Mouse (Mus musculus) neutrophil, adult 5-6 weeks (primary cell): ENCODE measurements around the gene Pim2. TPM values are rescaled to one million over a fixed set of nuclear protein-coding genes. Genes with fewer than 3 reads are reported as not detected.
A peak's percentile ranks its signal among the peaks of the same experiment; 100 is the strongest.

ENCODE experiments used
- ATAC-seq: fragments of 151-379, 151-347 bp; 2 replicates; pipeline ENCODE4 v1.8.0; 2017; ENCODE audit warnings: mild to moderate bottlenecking, moderate TSS enrichment; ENCODE audit not compliant: insufficient number of reproducible peaks, poor library complexity, low FRiP score, severe bottlenecking; ENCODE audit errors: extremely low read depth
- total RNA-seq: library from RNA; stranded (forward); fragments of 200-1000 nt; gene quantifications from 2 replicates; pipeline ENCODE4 v1.2.3, GENCODE M21; 2017

Pim2 gene
- total RNA-seq = 9.3 and 9.5 TPM in 2 replicates

DNA sequence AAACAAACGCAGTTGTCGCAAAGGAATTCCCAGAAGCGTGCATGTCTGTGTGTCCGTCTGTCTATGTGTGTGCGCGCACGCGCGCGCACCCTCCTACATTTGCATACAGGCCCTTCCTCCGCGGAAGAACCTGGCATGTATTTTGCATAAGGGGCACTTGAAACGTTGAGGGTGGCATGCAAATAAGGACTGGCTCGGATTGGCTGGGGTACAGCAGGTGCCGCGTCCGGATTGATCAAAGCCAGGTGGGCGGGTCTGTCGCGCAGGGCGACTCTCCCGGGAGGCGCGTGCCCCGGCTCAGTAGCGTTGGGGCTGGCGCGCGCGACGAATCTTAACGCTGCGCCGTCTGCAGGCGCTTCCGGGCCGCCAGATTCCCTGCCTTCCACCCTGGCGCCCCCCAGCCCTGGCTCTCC is at the start of gene Pim2:
TSS of gene Pim2 (plus strand) at position 256 of the 413 bp plus-strand sequence.
- peak; percentile 91 for ATAC-seq

DNA sequence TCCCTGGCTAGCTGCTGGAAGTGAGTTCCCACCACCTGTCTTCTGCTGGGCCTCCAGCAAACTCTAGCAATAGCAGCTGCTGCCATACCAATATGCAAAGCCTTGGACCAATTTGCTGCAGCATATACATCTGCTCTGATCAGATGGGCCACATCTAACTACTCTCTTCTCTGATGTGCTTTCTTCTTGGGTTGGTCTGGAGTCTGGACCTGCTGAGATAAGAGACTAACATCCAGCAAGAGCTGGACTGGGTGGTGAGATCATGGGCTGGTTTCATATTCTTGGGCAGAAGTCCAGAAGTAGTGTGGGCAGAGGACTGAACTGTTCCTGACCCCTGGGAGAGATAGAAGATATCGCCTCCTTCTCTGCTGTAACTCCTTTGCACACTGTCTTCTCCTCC is 40.9 kb upstream of the Pim2 start:
- ATAC-seq = no peak

DNA sequence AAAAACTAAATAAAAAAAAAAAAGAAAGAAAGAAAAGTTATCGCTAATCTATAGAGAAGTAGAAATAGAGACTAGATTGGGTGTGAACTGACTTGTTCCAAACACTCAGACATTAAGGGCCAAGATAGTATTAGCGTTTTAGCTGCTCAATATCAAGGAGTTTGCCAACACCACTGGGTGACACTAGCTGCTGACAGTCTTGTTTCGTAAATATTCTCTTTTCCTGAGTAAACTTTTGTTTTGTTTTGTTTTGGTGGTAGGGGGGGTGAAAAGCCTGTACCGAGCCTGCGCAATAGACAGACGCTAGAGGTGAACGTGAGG is 37.3 kb upstream of the Pim2 start:
- ATAC-seq = no peak

DNA sequence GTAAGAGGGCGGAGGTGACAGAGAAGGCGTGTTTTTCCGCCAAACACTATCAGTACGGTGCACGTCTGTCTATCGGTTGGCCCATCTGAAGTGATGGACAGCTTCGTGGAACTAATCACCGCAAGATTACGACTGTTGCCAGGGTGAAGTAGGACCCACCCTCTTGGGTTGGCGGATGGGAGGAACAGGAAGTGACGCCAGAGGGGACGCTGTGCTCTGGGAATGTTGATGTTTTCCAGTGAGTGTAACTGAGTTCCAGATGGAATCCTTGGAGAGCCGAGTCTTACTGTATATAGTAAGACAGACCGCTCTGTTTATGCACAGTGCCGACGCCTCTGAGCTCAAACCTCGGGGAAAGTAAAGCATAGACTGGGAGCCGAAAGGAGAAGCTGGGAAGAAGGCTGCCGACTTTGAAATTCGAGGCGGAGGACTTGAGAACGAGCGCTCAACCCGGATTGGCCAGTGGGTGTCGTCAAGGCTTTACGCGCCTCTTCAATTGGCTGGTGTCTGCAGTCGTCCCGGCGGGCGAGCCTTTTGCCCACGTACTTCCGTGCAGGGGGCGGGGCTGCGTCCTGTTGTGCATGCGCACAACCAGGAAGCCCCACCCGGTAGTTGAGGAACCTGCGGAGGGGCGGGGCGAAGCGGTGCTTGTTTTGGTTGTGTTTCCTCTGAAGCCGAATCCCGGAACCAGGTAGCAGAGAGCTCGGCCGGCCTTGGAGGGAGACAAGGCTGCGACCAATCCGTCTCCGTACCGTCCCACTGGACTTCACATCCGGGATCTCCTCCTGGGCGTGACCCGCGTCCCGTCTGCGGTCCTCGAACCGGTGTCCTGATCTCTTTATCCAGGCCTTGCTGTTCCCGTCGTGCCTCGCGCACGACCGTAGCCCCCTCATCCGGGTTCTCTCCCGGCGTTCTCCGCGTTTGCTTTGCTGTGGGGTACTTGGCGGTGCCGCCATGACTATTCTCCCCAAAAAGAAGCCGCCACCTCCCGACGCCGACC is 36.6 kb upstream of the Pim2 start, which contains the start of gene Otud5:
TSS of gene Otud5 (plus strand) at position 202 of the 1,000 bp plus-strand sequence.
- peak; percentile 89 for ATAC-seq

DNA sequence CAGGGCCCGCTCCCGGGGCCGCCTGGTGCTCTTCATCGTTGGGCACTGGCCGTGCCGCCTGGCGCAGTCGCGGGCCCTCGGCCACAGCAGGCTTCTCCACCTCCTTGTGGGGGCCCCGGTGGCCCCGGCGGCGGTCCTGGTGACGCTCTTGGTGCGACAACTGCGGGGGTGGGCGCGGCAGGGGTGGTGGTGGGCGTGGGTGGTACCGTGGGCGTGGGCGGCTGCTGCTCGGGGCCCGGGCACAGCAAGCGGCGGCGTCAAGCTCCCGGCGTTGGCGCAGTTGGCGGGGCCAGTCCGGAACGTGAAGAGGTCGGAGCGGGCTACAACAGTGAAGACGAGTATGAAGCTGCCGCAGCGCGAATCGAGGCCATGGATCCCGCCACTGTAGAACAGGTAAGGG is 35.7 kb upstream of the Pim2 start:
- ATAC-seq = no peak

DNA sequence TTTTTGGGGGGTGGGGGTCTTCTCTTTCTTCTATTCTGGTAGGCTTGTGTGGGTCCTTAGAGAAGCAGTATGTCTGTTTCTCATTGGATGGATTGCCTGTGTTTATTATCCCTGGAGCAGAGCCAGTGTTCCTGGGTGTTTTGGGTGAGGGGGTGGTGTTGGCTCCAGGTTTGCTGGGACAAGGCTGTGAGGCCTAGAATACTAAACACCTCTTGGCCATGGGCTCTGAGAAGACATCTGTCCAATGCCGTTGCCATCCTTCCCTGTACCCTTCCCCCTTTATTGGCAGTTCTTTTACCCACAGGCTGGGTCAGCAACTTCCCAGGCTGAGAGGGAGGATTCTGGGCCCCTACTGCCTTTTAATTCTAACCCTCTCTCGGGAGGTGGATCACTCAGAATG is 30.2 kb upstream of the Pim2 start:
- ATAC-seq = no peak

DNA sequence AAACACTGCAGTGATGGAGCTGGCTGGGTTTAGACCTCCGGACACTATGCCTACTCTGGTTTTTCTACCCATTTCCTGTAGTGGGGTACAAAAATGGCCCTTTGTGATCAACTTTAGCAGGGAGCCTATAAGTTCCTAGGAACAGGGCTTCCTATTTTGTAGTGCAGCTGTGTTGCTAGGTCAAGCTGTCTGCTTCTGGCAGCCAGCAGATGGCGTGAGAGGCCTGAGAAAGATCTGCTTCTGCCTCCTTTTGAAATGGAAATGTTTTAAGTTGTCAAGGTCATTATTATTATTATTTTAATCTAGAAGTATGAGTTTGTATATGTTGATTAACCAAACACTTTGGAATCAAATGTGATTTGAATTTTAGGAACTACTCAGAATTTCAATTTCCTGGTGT is 23.5 kb upstream of the Pim2 start:
- ATAC-seq = 0 out of 2 replicates have a peak, but pooled peaks have one; percentile 56

DNA sequence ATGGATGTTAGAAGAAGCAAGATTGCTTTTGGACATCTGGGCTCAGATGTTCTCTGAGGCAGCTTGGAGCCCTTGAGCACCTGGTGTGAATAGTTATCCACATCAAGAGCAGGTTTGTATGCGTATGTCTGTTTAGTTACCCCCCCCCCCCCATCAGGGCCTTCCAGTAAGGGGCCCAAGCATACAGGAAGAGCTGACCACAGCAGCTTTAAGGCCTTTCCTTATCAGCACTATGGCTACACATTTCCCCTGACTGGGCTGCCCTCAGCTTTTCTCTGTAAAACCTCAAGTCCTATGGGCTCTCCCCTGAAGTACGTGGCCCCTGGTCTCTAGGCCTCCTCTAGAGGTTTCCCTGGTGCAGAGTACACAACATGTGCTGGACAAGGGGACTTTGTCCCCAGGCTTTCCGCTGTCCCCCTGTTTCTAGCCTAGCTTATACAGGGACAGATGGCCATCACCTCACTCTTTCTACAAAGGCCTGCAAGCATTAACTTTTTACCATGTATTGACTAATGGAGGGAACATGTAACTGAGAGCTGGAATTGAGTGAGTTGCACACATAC is 18.8 kb upstream of the Pim2 start:
- no peak for ATAC-seq

DNA sequence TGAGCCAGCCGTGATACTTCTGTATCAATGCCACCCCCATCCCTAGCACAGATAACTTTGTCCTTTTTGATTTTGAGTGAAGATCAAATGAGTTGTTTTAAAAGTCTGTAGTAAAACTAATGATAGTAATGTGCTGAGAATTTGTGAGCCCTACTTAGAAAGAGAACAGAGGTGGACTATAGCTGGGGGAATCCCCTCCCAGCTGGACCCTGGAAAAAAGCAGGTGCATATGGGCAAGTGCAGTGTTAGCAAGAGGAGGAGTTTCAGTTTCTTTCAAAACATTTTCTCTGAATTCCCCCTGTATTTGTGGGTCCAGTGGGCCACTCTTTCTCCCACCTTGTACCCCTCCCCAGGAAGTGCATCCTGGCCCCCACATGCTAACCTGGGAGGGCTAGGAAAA is 14.9 kb upstream of the Pim2 start:
- no peak for ATAC-seq

DNA sequence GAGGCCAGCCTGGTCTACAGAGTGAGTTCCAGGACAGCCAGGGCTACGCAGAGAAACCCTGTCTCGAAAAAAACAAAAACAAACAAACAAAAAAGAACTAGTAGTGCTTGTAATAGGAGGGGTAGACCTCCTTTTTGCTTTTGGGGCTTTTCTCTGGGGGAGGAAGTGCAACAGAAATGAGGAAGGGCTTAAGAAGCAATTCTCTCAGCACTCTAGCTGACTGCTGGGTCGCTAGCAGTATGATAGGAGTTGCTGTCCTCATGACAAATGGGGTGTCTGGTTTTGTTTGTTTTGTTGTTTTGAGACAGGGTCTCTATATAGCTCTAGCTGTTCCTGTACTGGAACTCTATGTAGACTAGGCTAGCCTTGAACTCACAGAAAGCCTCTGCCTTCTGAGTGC is 13.5 kb upstream of the Pim2 start:
- ATAC-seq = peak; percentile 46; the same call in 1 of the 2 replicates

DNA sequence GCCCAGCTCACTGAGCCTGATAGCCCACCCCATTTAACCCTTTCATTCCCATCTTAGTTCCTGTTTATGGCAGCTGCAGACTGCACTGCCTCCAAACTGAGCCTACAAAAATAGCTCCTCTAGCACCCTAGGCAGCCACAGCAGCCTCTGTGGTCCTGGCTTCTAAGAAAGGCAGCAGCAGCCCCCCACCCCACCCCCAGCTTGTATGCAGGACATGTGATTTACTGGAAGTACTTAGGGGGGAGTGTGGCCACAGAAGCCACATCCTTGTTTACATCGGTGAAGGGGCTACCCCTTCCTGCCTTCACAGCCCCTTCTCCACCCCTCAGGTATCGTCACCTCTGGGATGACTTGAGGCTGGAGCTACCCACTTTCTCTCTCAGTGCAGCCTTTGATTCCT is 12.7 kb upstream of the Pim2 start:
- peak; percentile 23; the same call in 1 of the 2 replicates for ATAC-seq

DNA sequence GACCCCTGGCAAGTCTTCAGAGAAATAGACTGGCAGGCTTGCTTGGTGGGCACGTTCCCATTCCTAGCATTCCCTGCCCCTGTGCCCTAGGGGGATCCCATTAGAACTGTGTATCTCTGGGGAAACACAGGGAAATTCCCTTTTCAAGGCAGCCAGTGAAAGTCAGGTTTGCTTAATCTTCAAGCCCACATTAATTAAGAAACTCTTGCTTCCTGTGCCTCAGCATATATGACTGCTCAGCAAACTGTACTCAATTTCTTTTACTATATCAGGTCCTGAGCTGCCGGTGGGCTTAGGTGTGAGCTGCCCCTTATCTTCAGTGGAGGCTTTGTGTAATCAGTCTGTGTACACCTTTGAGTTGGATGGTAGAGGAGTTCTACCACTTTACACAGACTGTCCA is 12.3 kb upstream of the Pim2 start:
- no peak for ATAC-seq

DNA sequence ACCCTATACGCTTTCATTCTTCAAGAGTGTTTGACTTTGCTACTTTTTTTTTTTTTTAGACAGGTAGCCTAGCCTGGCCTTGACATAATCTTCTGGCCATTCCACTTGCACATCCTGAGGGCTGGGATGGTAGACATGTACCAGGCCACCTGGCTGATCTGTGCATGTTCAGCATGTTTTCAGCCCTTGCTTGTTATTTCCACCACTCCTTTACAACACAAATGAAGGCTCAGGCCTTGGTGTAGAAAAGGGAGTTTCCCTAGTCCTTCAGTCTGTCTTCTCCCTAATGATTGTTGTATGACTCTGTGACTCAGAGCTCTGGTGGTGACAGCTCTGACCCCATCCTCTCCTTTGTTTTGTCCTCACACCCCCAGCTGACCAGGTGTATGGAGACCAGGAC is 10.9 kb upstream of the Pim2 start:
- ATAC-seq = no peak

DNA sequence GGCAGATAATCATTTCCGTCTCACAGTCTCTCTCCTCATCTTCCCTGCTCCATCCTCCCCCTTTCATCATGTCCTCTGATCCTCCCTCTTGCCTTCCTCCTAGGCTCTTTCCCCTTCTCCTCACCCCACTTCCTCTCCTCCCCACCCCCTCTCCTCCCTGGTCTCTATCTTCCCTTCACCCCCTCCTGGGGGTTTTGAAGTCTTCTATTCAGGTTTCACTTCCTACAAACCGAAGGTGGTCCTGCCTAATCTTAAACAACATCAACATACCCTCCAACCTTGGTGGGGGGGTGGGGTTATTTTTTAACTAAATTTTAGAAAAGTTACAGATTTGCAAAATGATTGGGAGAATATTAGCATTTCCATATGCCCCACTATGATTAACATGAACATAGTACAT is 9.6 kb upstream of the Pim2 start:
- ATAC-seq = no peak

DNA sequence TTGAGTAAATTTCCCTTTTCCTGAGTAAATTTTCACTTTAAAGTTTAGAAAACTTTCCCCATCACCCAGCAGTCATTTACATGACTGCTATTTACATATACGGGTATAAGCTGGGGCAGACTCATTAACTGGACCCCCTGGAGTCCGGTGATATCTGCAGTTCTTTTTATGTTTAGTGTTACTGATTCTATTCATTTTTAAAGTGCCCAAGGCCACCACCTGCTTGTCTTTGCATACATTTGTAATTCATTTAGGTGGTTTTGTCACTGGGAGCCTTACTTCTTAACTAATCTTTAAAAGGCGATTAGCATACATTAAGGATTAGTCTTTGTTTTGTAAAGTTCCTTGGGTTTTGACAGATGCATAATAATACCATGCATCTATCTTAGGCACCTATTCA is 8.2 kb upstream of the Pim2 start:
- ATAC-seq = no peak

DNA sequence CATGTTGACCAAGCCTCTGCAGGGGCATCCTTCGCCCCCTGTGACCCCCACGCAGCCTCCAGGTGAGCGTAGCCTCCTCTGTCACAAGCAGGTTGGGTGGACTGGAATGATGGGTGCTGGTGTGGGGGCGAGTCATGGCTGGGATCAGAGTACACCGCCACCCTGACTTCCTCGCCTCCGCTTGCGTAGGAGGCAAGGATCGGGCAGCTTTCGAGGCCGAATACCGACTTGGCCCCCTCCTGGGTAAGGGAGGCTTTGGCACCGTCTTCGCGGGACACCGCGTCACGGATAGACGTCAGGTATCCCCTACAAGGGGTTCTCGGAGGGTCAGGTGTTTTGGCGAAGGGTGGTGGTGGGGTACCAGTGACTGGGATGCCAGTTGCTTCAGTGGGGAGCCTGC is 433 bp downstream of the Pim2 start:
- ATAC-seq = no peak

DNA sequence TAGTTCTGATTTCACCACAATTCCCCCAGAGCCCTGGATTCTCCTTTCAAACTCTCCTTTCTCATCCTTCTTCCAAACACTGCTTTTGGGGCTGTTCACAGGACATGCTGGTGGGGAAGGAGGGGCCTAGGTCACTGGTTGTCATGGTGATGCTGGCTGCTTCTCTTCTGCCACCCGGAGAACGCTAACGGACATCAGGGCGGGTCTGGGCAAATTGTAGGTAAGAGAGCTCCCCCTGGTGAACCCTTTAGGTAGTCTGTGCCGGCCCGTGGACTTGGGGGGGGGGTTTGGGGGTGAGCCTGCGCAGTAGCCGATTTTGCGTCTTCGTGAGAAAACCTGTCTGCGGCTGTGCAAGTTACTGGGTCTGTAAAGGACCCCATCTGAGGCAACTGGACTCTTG is 1.8 kb downstream of the Pim2 start:
- peak; percentile 63 for ATAC-seq

DNA sequence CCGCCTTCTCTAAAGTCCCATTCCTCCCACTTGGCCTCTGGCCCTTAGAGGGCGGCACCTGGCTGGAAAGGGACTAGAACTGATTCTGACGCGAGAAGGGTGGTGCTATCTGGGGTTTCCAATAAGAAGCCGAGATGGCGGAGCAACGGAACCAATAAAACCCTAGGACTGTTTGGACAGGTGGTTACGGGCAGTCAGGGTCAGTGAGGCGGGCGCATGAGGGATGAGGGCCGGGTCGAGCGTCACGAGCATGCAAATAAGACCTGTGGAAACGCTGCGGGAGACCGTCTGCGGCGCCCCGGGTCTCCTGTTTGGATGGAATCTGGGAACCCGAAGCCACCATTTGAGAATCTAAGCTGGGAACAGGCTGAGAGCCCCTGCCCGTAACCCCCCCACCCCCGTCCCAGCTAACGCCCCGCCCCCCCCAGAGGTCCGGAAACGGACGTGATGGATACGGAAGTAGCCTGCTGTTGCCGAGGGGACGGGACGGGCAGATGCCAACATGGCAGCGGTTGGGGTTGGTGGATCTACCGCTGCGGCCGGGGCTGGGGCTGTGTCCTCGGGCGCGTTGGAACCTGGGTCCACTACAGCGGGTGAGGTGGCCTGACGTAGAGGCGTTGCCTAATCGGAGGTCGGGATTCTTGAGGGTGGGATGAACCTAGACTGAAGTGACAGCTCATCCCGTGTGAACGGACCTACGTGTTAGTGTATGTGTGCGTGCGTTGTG is 5.9 kb downstream of the Pim2 start, which contains the start of gene Slc35a2:
TSS of gene Slc35a2 (plus strand) at position 188 of the 727 bp plus-strand sequence.
- peak; percentile 83 for ATAC-seq

DNA sequence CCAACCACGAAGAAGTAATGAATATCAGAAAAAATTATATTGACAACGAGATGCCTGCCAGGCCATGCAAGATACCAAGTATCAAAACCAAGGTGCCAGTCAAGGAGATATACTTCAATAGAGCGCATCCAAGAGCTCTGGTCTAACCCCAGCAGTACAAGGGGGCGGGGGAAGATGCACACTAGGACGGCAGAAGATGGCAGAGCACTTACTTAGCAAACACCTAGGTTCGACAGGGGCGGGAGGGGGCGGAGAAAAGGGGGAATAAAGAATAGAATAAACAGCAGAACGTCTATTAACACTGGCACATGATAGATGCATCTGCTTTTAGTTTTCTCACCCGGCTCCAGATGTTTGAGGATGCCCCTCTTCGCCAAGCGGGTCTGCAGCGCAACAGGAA is 20.1 kb downstream of the Pim2 start:
- peak; percentile 28; the same call in 1 of the 2 replicates for ATAC-seq
